Mouse (Mus musculus): ENCODE measurements around the gene Inafm1.

- TF ChIP-seq EP300 (IDR thresholded peaks at IDR 0.05; ENCODE audit: low read depth in 1 of 2, low read length in 2 of 2): no peak
- TF ChIP-seq E2F4 (IDR thresholded peaks at IDR 0.05; ENCODE audit: borderline replicate concordance, low read depth, low read length): no peak
- peak; percentile 25 to 28; a peak in 1 of 4 replicates for TF ChIP-seq POLR2A (IDR thresholded peaks at IDR 0.05; ENCODE audit: control insufficient read depth in 1 of 2, insufficient read depth in 1 of 2, low read depth in 1 of 2, low read length in 2 of 2, poor library complexity in 1 of 2)
- TF ChIP-seq CTCF (IDR thresholded peaks at IDR 0.05 in 2 of 3, conservative IDR thresholded peaks at IDR 0.05 in 1 of 3; ENCODE audit: control insufficient read depth in 1 of 3, insufficient read depth in 1 of 3, low read depth in 2 of 3, low read length in 3 of 3, poor library complexity in 1 of 3, severe bottlenecking in 1 of 3): no peak; a peak in 1 of 6 replicates
- no peak for TF ChIP-seq MAX (IDR thresholded peaks at IDR 0.05; ENCODE audit: low read length)
- no peak for TF ChIP-seq POLR2AphosphoS2 (IDR thresholded peaks at IDR 0.05; ENCODE audit: low read length)
- no peak for TF ChIP-seq MYC (IDR thresholded peaks at IDR 0.05; ENCODE audit: low read depth, low read length)
Observed at GRCm38 (mm10) chr7:16309318-16310019, 36.1 kb upstream of the Inafm1 start.

Data from MEL (cell line).